Mouse (Mus musculus): ENCODE results near the gene Glb1l3.
"Not testable (repeated sequence)": the region's sequence is repeated elsewhere in the genome, so short reads cannot be mapped to it uniquely, and the experiment has no call there.

The Glb1l3 gene

GRCm38 (mm10) chr9:26860751-26861150 is at the start of gene Glb1l3:
Gene Glb1l3, minus strand, starts transcription at chr9:26860890.
- no peak for DNase-seq

GRCm38 (mm10) chr9:26869856-26870255 is 9.2 kb upstream of the Glb1l3 start:
- DNase-seq = not testable (repeated sequence)

- DNase-seq = no peak
Observed at GRCm38 (mm10) chr9:26831089-26831488, 29.6 kb downstream of the Glb1l3 start.

GRCm38 (mm10) chr9:26819942-26820341 is 40.7 kb downstream of the Glb1l3 start:
- DNase-seq = no peak

GRCm38 (mm10) chr9:26808735-26809134 is 52.0 kb downstream of the Glb1l3 start:
- no peak for DNase-seq

- peak; percentile 1 to 3 for DNase-seq
Observed at GRCm38 (mm10) chr9:26805935-26806666, 54.6 kb downstream of the Glb1l3 start, which contains the start of gene Glb1l2. Gene Glb1l2, minus strand, starts transcription at chr9:26806468.

- DNase-seq = no peak
Observed at GRCm38 (mm10) chr9:26804321-26804720, 56.4 kb downstream of the Glb1l3 start.

- no peak for DNase-seq
Observed at GRCm38 (mm10) chr9:26800357-26800756, 60.3 kb downstream of the Glb1l3 start.

GRCm38 (mm10) chr9:26798731-26799130 is 62.0 kb downstream of the Glb1l3 start:
- DNase-seq = no peak

GRCm38 (mm10) chr9:26798205-26798604 is 62.5 kb downstream of the Glb1l3 start:
- DNase-seq = no peak

- DNase-seq = no peak
Observed at GRCm38 (mm10) chr9:26792829-26793228, 67.9 kb downstream of the Glb1l3 start.

- DNase-seq = no peak
Observed at GRCm38 (mm10) chr9:26783414-26783975, 77.2 kb downstream of the Glb1l3 start.

- no peak for DNase-seq
Observed at GRCm38 (mm10) chr9:26778421-26778820, 82.3 kb downstream of the Glb1l3 start.

GRCm38 (mm10) chr9:26776122-26776902 is 84.4 kb downstream of the Glb1l3 start:
- peak; percentile 5 for DNase-seq

- DNase-seq = no peak
Observed at GRCm38 (mm10) chr9:26775700-26776099, 85.0 kb downstream of the Glb1l3 start.

GRCm38 (mm10) chr9:26768181-26768580 is 92.5 kb downstream of the Glb1l3 start:
- no peak for DNase-seq

Data from B cell, adult 2 months (primary cell).